Mouse (Mus musculus) olfactory bulb, adult 2 months (tissue): ENCODE measurements around the gene Mcrip1. TPM values are rescaled to one million over a fixed set of nuclear protein-coding genes. Genes with fewer than 3 reads are reported as not detected.

Source experiments
- H3K27ac ChIP-seq: fragments of 200-500 bp; 2 replicates; pipeline ENCODE4 v1.5.1; 2012; ENCODE audit warnings: low read depth, low read length; ENCODE audit not compliant: insufficient read depth
- H3K4me1 ChIP-seq: fragments of 200-500 bp; 2 replicates; pipeline ENCODE4 v1.6.1; 2012; ENCODE audit warnings: low read length; ENCODE audit not compliant: control insufficient read depth, insufficient read depth
- H3K4me3 ChIP-seq: fragments of 200-500 bp; 2 replicates; pipeline ENCODE4 v1.5.1; 2012; ENCODE audit warnings: mild to moderate bottlenecking, low read depth, low read length, moderate library complexity; ENCODE audit not compliant: insufficient read depth
- CTCF ChIP-seq: fragments of 200-500 bp; IDR thresholded peaks from 2 replicates; pipeline ENCODE4 v1.5.1; 2012; ENCODE audit warnings: low read depth, mild to moderate bottlenecking, low read length, moderate library complexity; ENCODE audit not compliant: insufficient read depth
- POLR2A ChIP-seq: fragments of 200-500 bp; IDR thresholded peaks from 2 replicates; pipeline ENCODE4 v1.6.1; 2012; ENCODE audit warnings: mild to moderate bottlenecking, low read depth, low read length, moderate library complexity; ENCODE audit not compliant: insufficient read depth
- WGBS: fragments of 180-500 bp; shearing (Covaris S2); methylation state at CpG from one replicate; pipeline ENCODE4 v1.1.7; 2018; 5-methylcytosine and 5-hydroxymethylcytosine counted together
- polyA plus RNA-seq: library from polyadenylated mRNA; stranded (reverse); fragments of >200 nt; gene quantifications from 2 replicates; pipeline ENCODE4 v1.2.4, GENCODE M21; 2012; ENCODE audit warnings: low replicate concordance; ENCODE audit not compliant: missing spikeins, insufficient read depth, insufficient read length

The Mcrip1 gene
- polyA plus RNA-seq, 1 experiment: not detected

GRCm38 (mm10) chr11:120575940-120576339 is 26.4 kb upstream of the Mcrip1 start:
- Histone ChIP-seq H3K4me3 (no peak overlapping the region), H3K4me1 (peaks cover 18% of the 10 kb centered on the region), H3K27ac (no peak overlapping the region)
- TF ChIP-seq CTCF (no peak), POLR2A (no peak)

- TF ChIP-seq POLR2A: no peak
- TF ChIP-seq CTCF: no peak
- WGBS: 74% methylated on average over 2 of the region's 2 CpGs
Observed at GRCm38 (mm10) chr11:120575046-120575445, 25.5 kb upstream of the Mcrip1 start.

GRCm38 (mm10) chr11:120574278-120574600 is 24.7 kb upstream of the Mcrip1 start:
- Histone ChIP-seq H3K4me3 (no peak overlapping the region), H3K27ac (no peak overlapping the region), H3K4me1 (peaks cover 5% of the 10 kb centered on the region; the same call in 1 of the 2 replicates)
- 30% methylated on average over 5 of the region's 5 CpGs for WGBS
- TF ChIP-seq POLR2A: no peak

More at GRCm38 (mm10) chr11:120575046-120575445, 25.5 kb upstream of the Mcrip1 start:
- Histone ChIP-seq H3K27ac (no peak overlapping the region), H3K4me1 (peaks cover 13% of the 10 kb centered on the region), H3K4me3 (no peak overlapping the region)

GRCm38 (mm10) chr11:120573585-120574277 is 24.2 kb upstream of the Mcrip1 start:
- under 1% methylated on average over 23 of the region's 23 CpGs for WGBS
- peaks cover 3% of the 10 kb centered on the region; the same call in 1 of the 2 replicates for H3K4me1 ChIP-seq
- H3K4me3 ChIP-seq: peak overlapping the region; percentile 85
- no peak for TF ChIP-seq POLR2A
- TF ChIP-seq CTCF: no peak
- peak overlapping the region; percentile 88 for H3K27ac ChIP-seq

- Histone ChIP-seq H3K4me3 (peak within 1 kb of the TSS; percentile 85), H3K27ac (peak within 1 kb of the TSS; percentile 88), H3K4me1 (peaks cover 3% of the 10 kb centered on the region; the same call in 1 of the 2 replicates)
- TF ChIP-seq CTCF (no peak), POLR2A (peak; percentile 92)
- WGBS: under 1% methylated on average over 93 of the region's 94 CpGs
Observed at GRCm38 (mm10) chr11:120572752-120573584, 23.4 kb upstream of the Mcrip1 start, which contains the start of gene P4hb. Gene P4hb (minus strand): TSS chr11:120573253.

GRCm38 (mm10) chr11:120572417-120572751 is 22.9 kb upstream of the Mcrip1 start:
- H3K27ac ChIP-seq: 0 out of 2 replicates have a peak overlapping the region, but pooled peaks have one; percentile 36
- 0% methylated on average over 24 of the region's 24 CpGs for whole genome bisulfite sequencing
- TF ChIP-seq POLR2A (no peak), CTCF (no peak)
- peaks cover 3% of the 10 kb centered on the region; the same call in 1 of the 2 replicates for H3K4me1 ChIP-seq
- peak overlapping the region; percentile 85 for H3K4me3 ChIP-seq

- Histone ChIP-seq H3K4me1 (peaks cover 3% of the 10 kb centered on the region; the same call in 1 of the 2 replicates), H3K27ac (no peak overlapping the region), H3K4me3 (peak overlapping the region; percentile 85)
- no peak for TF ChIP-seq POLR2A
- TF ChIP-seq CTCF: no peak
- WGBS: 8% methylated on average over 11 of the region's 11 CpGs
Observed at GRCm38 (mm10) chr11:120571754-120572416, 22.4 kb upstream of the Mcrip1 start.

- Histone ChIP-seq H3K4me3 (no peak overlapping the region), H3K4me1 (peaks cover 3% of the 10 kb centered on the region; the same call in 1 of the 2 replicates), H3K27ac (no peak overlapping the region)
- WGBS: 76% methylated on average over 3 of the region's 3 CpGs
- TF ChIP-seq POLR2A: no peak
- no peak for TF ChIP-seq CTCF
Observed at GRCm38 (mm10) chr11:120571122-120571521, 21.6 kb upstream of the Mcrip1 start.

- Histone ChIP-seq H3K4me3 (no peak overlapping the region), H3K27ac (no peak overlapping the region), H3K4me1 (peaks cover 3% of the 10 kb centered on the region; the same call in 1 of the 2 replicates)
- TF ChIP-seq CTCF: no peak
- no peak for TF ChIP-seq POLR2A
- 92% methylated on average over 6 of the region's 6 CpGs for WGBS
Observed at GRCm38 (mm10) chr11:120568324-120568723, 18.8 kb upstream of the Mcrip1 start.
